Mouse (Mus musculus) layer of hippocampus, adult 2 months (tissue): ENCODE results near the gene Dnajc19. TPM values are rescaled to one million over a fixed set of nuclear protein-coding genes. Genes with fewer than 3 reads are reported as not detected.
"Not testable (repeated sequence)": the region's sequence is repeated elsewhere in the genome, so short reads cannot be mapped to it uniquely, and the experiment has no call there.

Source experiments
- DNase-seq, 2 experiments: peaks; one replicate each; pipeline ENCODE4 v3.0.0; 2022; ENCODE audit warnings: low spot score in 2 of 2
- H3K27ac ChIP-seq: fragments of 200-600 bp; 2 replicates; pipeline ENCODE4 v1.8.1; 2022
- H3K4me3 ChIP-seq: fragments of 200-600 bp; 2 replicates; pipeline ENCODE4 v1.8.1; 2022; ENCODE audit warnings: mild to moderate bottlenecking
- CTCF ChIP-seq: fragments of 200-600 bp; conservative IDR thresholded peaks from 2 replicates; pipeline ENCODE4 v1.8.1; 2022; ENCODE audit warnings: antibody characterized with exemption, mild to moderate bottlenecking, moderate library complexity
- total RNA-seq, 2 experiments: library from RNA; stranded (reverse); gene quantifications; 2 replicates each; pipeline ENCODE4 v1.2.3; 2021

The Dnajc19 gene
- total RNA-seq, 2 experiments from 2014 or later, result 45.3 to 51.0 TPM

DNA sequence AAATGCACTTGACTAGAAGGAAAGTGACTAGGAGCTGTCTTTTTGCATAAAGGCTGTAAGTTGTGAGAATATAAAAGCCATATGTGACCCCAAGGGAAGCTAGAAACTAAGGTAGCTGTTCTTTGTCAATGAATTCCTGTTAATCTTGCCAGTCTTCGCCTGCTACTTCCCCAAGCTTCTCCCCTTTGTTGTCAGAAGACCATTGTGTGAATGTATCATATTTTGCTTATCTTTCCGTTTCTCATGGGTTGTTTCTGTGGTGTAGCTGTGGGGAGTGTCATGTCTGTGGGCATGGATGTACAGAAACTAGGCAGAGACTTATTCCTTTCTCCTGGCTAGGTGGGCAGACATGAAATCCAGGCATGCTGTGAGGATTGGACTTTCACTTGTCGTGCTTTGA is 808 bp upstream of the Dnajc19 start:
- Histone ChIP-seq H3K27ac (peak overlapping the region; percentile 86), H3K4me3 (peak overlapping the region; percentile 97)
- no peak for TF ChIP-seq CTCF
- DNase-seq, result no peak

GRCm38 (mm10) chr3:34076058-34076759 is 4.9 kb downstream of the Dnajc19 start:
- no peak for DNase-seq
- TF ChIP-seq CTCF, result no peak
- H3K4me3 ChIP-seq, result no peak overlapping the region
- no peak overlapping the region for H3K27ac ChIP-seq

GRCm38 (mm10) chr3:34072726-34073125 is 8.4 kb downstream of the Dnajc19 start:
- no peak overlapping the region for H3K4me3 ChIP-seq
- TF ChIP-seq CTCF, result no peak
- DNase-seq, result no peak
- H3K27ac ChIP-seq, result no peak overlapping the region

DNA sequence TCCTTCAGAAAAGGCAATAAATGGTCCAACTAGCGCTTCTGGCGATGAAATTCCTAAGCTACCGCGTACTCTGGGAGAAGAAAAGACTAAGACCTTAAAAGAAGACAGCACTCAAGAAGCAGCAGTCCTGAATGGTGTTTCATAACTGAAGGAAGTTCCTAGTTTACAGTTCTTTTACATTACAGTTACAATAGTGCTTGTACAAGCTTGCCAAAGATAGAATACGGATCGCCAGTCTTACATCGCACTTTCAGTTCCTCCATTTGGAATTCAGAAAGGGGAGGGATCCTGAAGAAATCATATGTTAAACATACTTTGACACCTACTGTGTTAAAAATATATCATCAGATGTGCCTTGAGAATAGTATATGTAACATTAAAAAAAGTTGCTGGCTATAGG is 12.2 kb downstream of the Dnajc19 start:
- H3K4me3 ChIP-seq, H3K27ac ChIP-seq, DNase-seq: not testable (repeated sequence)

DNA sequence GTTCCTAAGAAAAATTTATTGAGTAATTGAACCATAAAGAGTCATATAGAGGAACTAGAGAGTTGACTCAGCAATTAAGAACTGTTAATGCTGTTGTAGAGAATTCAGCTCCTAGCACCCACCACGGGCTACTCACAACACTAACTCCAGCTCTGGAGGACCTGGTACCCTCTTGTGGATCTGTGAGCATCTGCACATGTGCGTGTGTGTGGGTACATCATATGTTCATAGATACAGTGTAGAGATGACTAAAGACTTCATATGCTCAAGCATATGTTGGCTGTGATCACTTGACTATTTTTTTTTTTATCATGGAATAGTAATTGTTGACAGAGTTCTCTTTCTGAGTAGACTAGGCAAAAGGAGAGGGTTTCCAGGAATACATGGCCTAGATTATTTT is 18.8 kb downstream of the Dnajc19 start:
- Histone ChIP-seq H3K27ac (no peak overlapping the region), H3K4me3 (no peak overlapping the region)
- peak in 1 of 2 experiments; percentile 34 for DNase-seq
- TF ChIP-seq CTCF, result no peak

- no peak for DNase-seq
- Histone ChIP-seq H3K27ac (no peak overlapping the region), H3K4me3 (no peak overlapping the region)
- TF ChIP-seq CTCF, result no peak
Measured at GRCm38 (mm10) chr3:34041990-34042389, 39.1 kb downstream of the Dnajc19 start.

DNA sequence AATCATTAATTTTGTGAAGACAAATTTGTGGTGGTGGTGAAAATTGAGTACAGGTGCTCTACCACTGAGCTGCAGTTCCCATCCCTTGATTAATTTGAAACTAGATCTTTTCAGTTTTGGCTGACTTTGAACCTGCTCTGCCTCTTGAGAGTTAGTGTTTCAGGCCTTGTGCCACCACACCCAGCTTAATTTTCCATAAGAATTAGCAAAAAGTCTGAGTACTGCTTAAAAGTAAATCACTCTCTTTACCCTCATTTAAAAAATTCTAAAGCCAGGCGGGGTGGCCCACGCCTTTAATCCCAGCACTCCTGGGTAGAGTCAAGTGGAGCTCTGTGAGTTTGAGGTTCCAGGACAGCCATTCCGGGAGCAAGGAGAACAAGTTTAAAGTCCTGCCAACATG is 45.4 kb downstream of the Dnajc19 start:
- no peak for TF ChIP-seq CTCF
- Histone ChIP-seq H3K4me3 (no peak overlapping the region), H3K27ac (no peak overlapping the region)
- no peak for DNase-seq

DNA sequence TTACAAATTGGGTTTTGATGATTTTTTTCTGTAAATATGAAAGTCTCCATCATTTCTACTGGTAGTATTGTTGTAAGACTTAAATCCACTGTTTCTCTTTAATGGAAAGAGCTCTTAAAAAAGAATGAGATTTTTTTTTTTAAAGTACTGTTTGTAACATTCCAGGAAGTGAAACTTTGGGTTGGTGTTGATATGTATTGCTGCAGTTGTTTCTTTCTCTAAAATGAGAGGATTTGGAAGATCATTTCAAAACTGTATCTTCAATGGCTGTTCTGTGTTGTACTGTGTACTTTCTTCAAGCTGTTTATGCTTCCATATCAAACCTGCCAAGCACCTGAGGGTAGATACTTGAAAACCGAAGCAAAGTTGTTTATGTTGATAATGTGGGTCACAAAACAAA is 46.3 kb downstream of the Dnajc19 start:
- Histone ChIP-seq H3K27ac (peak overlapping the region; percentile 12; the same call in 1 of the 2 replicates), H3K4me3 (no peak overlapping the region)
- no peak for DNase-seq
- TF ChIP-seq CTCF, result no peak

DNA sequence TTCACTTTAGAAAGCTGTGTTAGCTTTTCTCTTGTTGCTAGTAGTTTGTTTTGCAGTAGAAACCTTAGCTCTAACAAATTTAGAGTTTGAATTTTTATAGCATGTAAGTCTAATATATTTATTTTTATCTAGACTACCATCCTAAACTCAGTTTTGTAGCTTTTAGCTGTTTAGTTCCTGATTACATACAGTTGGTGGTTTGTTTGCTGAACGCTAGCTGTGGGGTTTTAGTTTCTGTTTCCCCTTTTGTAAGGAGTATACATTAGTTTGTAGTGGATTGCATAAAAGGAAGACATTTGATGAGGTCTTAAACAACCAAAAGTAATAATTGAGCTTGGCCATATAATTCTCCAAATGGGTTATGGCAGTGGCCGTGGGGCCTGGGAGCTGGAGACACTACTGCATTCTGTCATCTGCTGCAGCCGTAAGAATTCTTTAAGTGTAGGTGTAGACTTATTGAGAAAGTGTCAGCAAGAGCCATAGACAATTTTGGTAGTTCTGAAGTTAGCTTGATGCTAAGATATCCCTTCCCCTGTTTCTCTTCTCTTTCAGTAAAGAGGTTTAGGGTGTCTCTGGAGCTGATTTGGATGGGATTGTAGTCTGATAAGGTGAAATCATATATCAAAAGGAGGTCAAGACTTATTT is 47.3 kb downstream of the Dnajc19 start:
- TF ChIP-seq CTCF, result no peak

GRCm38 (mm10) chr3:34030601-34031000 is 50.5 kb downstream of the Dnajc19 start:
- Histone ChIP-seq H3K27ac (no peak overlapping the region), H3K4me3 (no peak overlapping the region)
- no peak for DNase-seq
- TF ChIP-seq CTCF, result no peak

More for the DNA sequence above, 47.3 kb downstream of the Dnajc19 start:
- DNase-seq, result no peak
- Histone ChIP-seq H3K27ac (peak overlapping the region; percentile 12; the same call in 1 of the 2 replicates), H3K4me3 (no peak overlapping the region)

DNA sequence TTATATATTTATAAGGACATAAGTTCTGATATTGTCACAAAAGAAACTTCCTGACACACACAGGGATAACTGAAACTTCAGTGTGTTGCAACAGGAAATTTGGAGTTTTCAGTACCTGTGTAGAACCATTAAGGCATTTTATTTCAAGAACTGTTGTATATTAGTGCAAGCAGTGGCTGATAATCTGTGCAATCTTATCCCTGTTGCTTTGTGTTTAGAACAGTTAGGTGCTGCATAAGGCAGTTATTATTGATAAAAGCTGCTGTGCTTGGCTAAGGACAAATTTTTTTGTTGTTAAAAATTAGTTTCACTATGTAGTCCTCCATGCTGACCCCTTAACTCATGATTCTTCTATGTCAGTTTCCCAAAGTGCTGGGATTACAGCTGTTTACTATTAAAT is 52.2 kb downstream of the Dnajc19 start:
- Histone ChIP-seq H3K27ac (no peak overlapping the region), H3K4me3 (no peak overlapping the region)
- no peak for DNase-seq
- no peak for TF ChIP-seq CTCF

DNA sequence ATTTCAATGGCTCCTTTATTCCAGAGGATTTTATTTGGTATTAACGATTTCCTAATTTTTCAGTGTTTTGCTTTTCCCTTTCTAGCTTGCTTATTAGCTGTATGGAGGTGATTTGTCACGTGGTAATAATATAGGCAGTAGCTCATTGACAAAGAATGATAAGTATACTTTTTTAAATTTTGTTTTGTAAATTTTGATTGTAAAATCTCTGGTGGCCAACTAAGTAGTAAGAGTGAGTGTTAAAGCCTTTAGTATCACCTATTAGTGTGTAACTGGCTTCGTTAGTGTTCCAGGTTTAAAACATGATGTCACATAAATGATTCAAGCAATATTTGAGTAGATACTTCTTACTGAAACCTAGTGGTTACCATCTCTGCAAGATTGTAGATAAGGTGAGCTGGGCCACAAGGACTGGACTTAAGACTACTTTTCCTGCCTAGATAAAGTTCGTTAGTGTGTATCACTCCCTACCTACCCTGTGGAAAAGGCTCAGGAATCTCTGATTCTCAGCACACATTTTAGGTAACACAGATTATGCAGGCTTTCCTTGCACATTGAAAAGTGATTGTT is 59.8 kb downstream of the Dnajc19 start:
- TF ChIP-seq CTCF, result no peak
- peak overlapping the region; percentile 97; the same call in 1 of the 2 replicates for H3K27ac ChIP-seq
- H3K4me3 ChIP-seq, result peak overlapping the region; percentile 96

DNA sequence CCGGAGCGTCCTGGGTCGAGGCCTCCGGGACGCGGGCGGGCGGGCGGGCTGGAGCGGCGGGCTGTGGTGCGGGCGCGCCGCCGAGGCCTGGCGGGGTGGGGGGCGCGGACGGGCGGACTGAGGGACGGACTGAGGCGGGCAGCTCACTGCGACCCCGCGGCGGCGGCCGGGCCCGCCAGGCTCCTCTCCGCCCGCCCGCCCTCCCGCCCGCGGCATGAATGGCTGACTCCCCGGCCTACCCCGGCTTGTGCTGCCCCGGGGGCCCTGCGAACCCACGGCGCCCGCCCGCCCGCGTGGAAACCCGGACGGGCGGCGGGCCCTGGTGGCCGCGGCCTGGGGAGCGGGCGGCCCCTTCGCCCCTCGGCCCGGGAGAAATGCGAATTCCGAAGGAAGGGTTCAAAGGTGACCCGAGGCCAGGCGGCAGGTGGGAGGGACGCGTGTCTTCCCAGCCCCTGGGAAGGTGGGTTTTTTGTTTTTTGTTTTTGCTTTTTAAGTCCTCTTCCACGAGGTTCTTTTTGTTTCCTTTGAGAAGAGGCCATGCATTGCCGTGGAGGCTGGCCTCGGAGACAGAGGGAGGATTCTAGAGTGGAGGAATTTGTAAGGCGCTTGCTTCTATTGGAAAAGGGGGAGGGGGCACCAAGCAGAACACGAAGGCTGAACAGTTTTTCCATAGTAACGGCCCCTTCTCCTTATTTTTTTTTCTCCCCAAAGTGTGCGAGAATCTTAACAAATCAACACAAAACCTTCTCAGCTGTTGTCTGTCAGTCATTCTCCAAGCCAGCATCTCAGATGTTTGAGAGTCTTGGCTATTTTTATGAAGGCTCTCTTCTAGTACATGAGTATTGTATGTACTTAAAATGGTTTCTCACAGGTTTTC is 60.5 kb downstream of the Dnajc19 start:
- no peak for TF ChIP-seq CTCF
- DNase-seq, result no peak
- Histone ChIP-seq H3K27ac (peak overlapping the region; percentile 97), H3K4me3 (peak overlapping the region; percentile 96)

More for the DNA sequence above, 59.8 kb downstream of the Dnajc19 start:
- DNase-seq, result no peak
